In genomic region chr16:50182561-50182960, GRCm38 (mm10) we compare ENCODE assay signal across 25 mouse cellular contexts.
DNase-seq lines count a peak whose midpoint lies in the region; ATAC-seq and TF ChIP-seq lines count a peak whose summit lies in the region.
"Had no signal": no experiment of that assay in that cellular context is flagged by ENCODE, and none has a peak within 500 bp of the region (broad histone marks: within the 10 kb centered on the region; RNA-seq: fewer than 3 reads in every experiment).

No protein-coding gene starts in this region.

- H3K36me3 ChIP-seq in heart, embryonic 12.5 days: no peaks in the 10 kb centered on the region
- H3K36me3 ChIP-seq in intestine, postnatal 0 days (ENCODE audit: control insufficient read depth, insufficient read depth): no peaks in the 10 kb centered on the region
- H3K36me3 ChIP-seq: G1E had no signal

- 74% methylated on average over 10 of the region's 10 CpGs for WGBS in heart, embryonic 12.5 days
- 87% methylated on average over 10 of the region's 10 CpGs for WGBS in intestine, postnatal 0 days

- no peak for ATAC-seq in heart, embryonic 12.5 days (ENCODE audit: insufficient number of reproducible peaks, low FRiP score)
- no peak for ATAC-seq in intestine, postnatal 0 days
- ATAC-seq: activated CD4-positive, CD25-positive, alpha-beta regulatory T cell, adult 4 months; CD4-positive, CD25-positive, alpha-beta regulatory T cell, adult 4 months; Patski had no signal

- no peak overlapping the region for H3K4me3 ChIP-seq in heart, embryonic 12.5 days
- H3K4me3 ChIP-seq in intestine, postnatal 0 days (ENCODE audit: low read depth, low read length): no peak overlapping the region

- no peaks in the 10 kb centered on the region for H3K27me3 ChIP-seq in heart, embryonic 12.5 days (replicated peaks)
- no peaks in the 10 kb centered on the region for H3K27me3 ChIP-seq in intestine, postnatal 0 days (replicated peaks; ENCODE audit: control insufficient read depth, insufficient read depth, low read length)
- H3K27me3 ChIP-seq: CH12.LX, Patski had no signal

- H3K4me2 ChIP-seq in heart, embryonic 12.5 days: no peak overlapping the region
- no peak overlapping the region for H3K4me2 ChIP-seq in intestine, postnatal 0 days (replicated peaks; ENCODE audit: low read depth)

- no peaks in the 10 kb centered on the region for H3K9me3 ChIP-seq in heart, embryonic 12.5 days (replicated peaks)
- no peaks in the 10 kb centered on the region for H3K9me3 ChIP-seq in intestine, postnatal 0 days (ENCODE audit: control insufficient read depth)
- H3K9me3 ChIP-seq: G1E had no signal

- peak; percentile 70 for DNase-seq in heart, adult 11 months
- DNase-seq in ES-CJ7 (ENCODE audit: low read depth, low spot score): peak; percentile 12
- peak; percentile 58 for DNase-seq in R1 (ENCODE audit: low read depth, low spot score)
- peak; percentile 28 for DNase-seq in ZHBTc4 (ENCODE audit: low read depth, low spot score)
- DNase-seq in frontal cortex, postnatal 25 days (ENCODE audit: low spot score in 2 of 2): no peak
- no peak for DNase-seq in urinary bladder, adult 18-20 months (ENCODE audit: low spot score in 2 of 2)
- DNase-seq: adrenal gland, adult 2 months; adrenal gland, adult 8-10 months; adrenal gland, postnatal 10 days; adrenal gland, postnatal 14 days; adrenal gland, postnatal 25 days; adrenal gland, postnatal 36 days; B cell, adult 2 months; cerebellum, adult 11 months; cerebellum, adult 11-12 months; cerebellum, adult 18-20 months; cerebellum, adult 2 months; cerebellum, adult 8-10 months had no signal

- no peak overlapping the region for H3K27ac ChIP-seq in heart, embryonic 12.5 days (ENCODE audit: poor library complexity, severe bottlenecking)
- H3K27ac ChIP-seq in intestine, postnatal 0 days (ENCODE audit: low read depth, low read length): no peak overlapping the region

- TF ChIP-seq CTCF in intestine, postnatal 0 days (IDR thresholded peaks at IDR 0.05; ENCODE audit: low read depth): no peak

- H3K9ac ChIP-seq in heart, embryonic 12.5 days: no peak overlapping the region
- no peak overlapping the region for H3K9ac ChIP-seq in intestine, postnatal 0 days (ENCODE audit: low read depth, low read length)

- H3K4me1 ChIP-seq in heart, embryonic 12.5 days (replicated peaks): peaks cover 20% of the 10 kb centered on the region
- H3K4me1 ChIP-seq in intestine, postnatal 0 days (replicated peaks; ENCODE audit: control insufficient read depth, insufficient read depth, low read length): no peaks in the 10 kb centered on the region

Comparison
In these comparisons a context has a peak if more than half of its experiments do, and no peak if none do; other contexts are left out.
1. DNase-seq: peak in heart, adult 11 months (single experiment), ES-CJ7 (single experiment), R1 (single experiment) and ZHBTc4 (single experiment); none in frontal cortex, postnatal 25 days (0 of 2) and urinary bladder, adult 18-20 months (0 of 2).